Mouse (Mus musculus) urinary bladder, adult 2 months (tissue): ENCODE results near the gene Igsf9. TPM values are rescaled to one million over a fixed set of nuclear protein-coding genes. Genes with fewer than 3 reads are reported as not detected.

ENCODE experiments used
- polyA plus RNA-seq: library from polyadenylated mRNA; depleted of rRNA; stranded (reverse); fragments of >200 nt; gene quantifications from 2 replicates; pipeline ENCODE4 v1.2.3, GENCODE M21; 2012; rRNA removed

Igsf9 gene
- polyA plus RNA-seq, 1 experiment: 14.1 TPM

Other genes starting within 250 kb of the Igsf9 start
- gene Atp1a4, start 223.4 kb upstream of the Igsf9 start, polyA plus RNA-seq: not detected in 2 replicates
- gene Igsf8, start 220.1 kb upstream of the Igsf9 start, polyA plus RNA-seq: 54.7 and 60.0 TPM in 2 replicates
- 44.1 and 57.0 TPM in 2 replicates for gene Atp1a2, start 183.7 kb upstream of the Igsf9 start, polyA plus RNA-seq
- gene Kcnj9, start 152.5 kb upstream of the Igsf9 start, polyA plus RNA-seq: 0.04 and 0.23 TPM in 2 replicates
- 0.39 and 0.52 TPM in 2 replicates for gene Kcnj10, start 140.6 kb upstream of the Igsf9 start, polyA plus RNA-seq
- 10.3 and 11.5 TPM in 2 replicates for gene Pigm, start 105.2 kb upstream of the Igsf9 start, polyA plus RNA-seq
- 5.1 and 6.9 TPM in 2 replicates for gene Slamf9, start 6.4 kb upstream of the Igsf9 start, polyA plus RNA-seq
- gene Tagln2, start 18.3 kb downstream of the Igsf9 start, polyA plus RNA-seq: 139 and 175 TPM in 2 replicates
- 0.66 and 1.2 TPM in 2 replicates for gene Cfap45, start 39.0 kb downstream of the Igsf9 start, polyA plus RNA-seq
- 0.40 and 0.50 TPM in 2 replicates for gene Vsig8, start 74.2 kb downstream of the Igsf9 start, polyA plus RNA-seq
- gene Slamf8, start 108.8 kb downstream of the Igsf9 start, polyA plus RNA-seq: 3.7 and 6.3 TPM in 2 replicates
- gene Fcrl6, start 120.8 kb downstream of the Igsf9 start, polyA plus RNA-seq: not detected in 2 replicates
- gene Dusp23, start 151.2 kb downstream of the Igsf9 start, polyA plus RNA-seq: 18.2 and 20.3 TPM in 2 replicates
- not detected in 2 replicates for gene Crp, start 216.3 kb downstream of the Igsf9 start, polyA plus RNA-seq